Mouse (Mus musculus) cerebellum, adult 18-20 months (tissue): ENCODE data around the gene Zfp583.

Experiments
- DNase-seq, 2 experiments: peaks; one replicate each; pipeline ENCODE4 v3.0.0; 2021

Zfp583 gene

GRCm38 (mm10) chr7:6285842-6286705 is 45.0 kb downstream of the Zfp583 start, which contains the start of gene Zfp667:
TSS of gene Zfp667 (plus strand) at chr7:6286579.
- DNase-seq = peak; percentile 97 to 98

GRCm38 (mm10) chr7:6285366-6285765 is 45.7 kb downstream of the Zfp583 start:
- peak in 1 of 2 experiments; percentile 19 for DNase-seq

GRCm38 (mm10) chr7:6284442-6285012 is 46.6 kb downstream of the Zfp583 start:
- DNase-seq = peak in 1 of 2 experiments; percentile 24

DNA sequence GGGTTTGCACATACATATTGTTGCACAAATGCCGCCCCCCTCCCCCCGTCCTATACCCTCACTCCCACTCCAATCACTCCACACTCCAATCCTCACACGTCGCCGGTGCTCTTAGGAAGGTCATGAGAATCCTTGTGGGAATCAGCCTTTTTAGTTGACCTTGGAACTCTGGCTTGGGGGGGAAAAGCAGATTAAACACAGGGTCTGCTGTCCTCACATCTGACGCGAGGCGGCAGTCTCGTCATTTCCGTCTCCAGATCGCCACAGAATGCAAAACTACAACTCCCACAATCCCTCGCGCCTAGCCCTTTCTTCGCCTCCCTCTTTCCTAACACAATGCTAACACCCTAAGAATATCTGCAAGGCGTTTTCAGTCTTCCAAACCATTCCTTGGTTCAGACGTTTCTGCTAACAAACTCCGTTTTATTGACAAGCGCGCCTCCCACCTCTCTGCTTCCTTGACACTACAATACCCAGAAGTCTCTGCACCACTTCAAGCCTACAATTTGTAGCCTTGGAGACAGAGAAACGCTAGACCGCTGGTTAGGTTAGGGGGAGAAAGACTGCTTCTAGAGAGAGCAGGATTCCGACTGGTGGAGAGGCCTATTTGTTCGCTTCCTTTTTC is 47.5 kb downstream of the Zfp583 start:
- DNase-seq = peak; percentile 85 to 87

DNA sequence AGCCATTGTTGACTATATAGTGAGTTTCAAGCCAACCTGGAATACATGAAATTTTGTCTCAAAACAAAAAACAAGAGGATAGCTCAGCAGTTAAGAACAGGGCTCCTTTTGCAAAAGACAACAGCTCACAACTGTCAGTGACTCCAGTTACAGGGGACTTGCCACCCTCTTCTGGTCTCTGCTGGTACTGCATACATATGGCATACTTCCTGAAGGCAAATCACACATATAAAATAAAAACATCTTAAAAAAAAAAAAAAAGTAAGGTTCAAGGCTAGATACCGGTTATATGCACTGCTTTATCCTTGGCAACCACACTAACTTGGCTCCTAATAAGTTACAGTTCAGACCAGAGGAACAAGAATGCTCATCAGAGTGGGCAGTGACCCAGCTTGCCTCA is 48.3 kb downstream of the Zfp583 start:
- peak; percentile 83 to 84 for DNase-seq

DNA sequence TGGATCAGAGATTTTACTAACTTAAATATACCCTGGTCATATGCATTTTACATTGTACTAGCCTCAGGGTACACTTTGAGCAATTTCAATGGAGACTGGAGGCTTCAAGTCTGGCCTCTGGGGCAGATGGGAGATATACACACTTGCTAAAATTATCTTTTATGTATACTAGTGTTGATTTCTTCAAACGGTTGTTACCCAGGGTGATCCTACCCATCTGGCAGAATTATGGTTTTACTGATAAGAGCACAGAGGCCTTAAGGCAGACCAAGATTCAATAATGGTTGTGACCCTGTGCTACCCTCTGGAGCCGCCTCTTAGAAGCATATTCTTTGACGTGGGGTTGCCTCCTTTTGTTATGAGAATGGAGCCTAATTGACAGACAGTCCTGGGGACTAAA is 53.2 kb downstream of the Zfp583 start:
- DNase-seq = no peak

DNA sequence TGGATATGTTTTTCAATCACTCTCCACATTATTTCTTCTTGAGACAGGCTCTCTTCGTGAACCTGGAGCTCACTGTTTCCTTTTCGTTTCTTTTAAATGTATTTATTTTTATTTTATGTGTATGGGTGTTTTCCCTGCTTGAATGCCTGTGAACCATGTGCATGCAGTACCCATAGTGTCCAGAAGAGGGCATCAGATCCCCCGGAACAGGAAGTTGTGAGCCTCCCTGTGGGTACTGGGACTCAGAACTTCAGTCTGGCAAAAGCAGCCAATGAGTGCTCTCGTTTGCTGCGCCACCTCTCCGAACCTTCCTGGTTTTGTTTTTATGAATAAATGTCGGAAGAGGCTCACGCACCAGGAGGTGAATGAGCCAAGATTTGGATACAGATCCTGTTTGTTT is 65.4 kb downstream of the Zfp583 start:
- DNase-seq = no peak
